Mouse (Mus musculus): ENCODE data around the gene Trim10.

Trim10 gene

DNA sequence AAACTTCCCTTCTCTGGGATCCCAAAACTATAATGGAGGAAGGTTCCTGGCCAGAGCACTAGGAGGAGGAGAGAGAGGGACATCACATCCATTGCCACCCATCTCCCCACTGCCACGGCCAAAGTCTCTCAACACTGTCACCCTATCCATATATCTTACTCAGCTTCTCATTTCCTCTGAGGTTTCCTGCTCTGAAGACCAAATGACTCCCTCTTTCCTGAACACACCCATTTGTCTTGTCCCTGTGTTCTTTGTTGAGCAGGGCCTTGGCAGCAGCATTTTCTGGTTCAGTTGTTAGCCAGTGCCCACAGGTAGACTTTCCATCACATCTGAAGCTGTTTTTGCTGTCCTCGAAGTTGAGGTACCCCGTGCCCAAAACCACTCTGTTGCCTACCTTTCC, 11.2 kb upstream of the Trim10 start:
- DNase-seq (ENCODE audit: low read depth, low spot score): no peak

DNA sequence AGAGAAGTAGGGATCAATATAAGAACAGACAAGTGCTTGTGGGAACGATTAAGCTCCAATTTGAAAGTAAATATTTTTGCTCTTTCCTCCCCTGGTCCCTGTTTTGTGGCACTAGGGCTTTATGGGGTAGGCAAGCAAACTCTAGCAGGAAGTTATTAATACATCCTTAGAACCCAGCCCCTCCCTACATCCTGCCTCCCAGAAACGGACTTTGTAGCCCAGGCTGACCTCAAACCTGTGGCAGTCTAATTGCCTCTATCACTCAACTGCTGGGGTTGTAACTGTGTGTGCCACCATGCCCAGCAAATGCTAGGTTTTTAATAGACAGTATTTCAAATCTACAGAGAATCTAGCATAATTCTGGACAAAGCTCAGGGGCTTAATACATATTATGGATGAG, 7.7 kb upstream of the Trim10 start:
- DNase-seq (ENCODE audit: low read depth, low spot score): no peak

DNA sequence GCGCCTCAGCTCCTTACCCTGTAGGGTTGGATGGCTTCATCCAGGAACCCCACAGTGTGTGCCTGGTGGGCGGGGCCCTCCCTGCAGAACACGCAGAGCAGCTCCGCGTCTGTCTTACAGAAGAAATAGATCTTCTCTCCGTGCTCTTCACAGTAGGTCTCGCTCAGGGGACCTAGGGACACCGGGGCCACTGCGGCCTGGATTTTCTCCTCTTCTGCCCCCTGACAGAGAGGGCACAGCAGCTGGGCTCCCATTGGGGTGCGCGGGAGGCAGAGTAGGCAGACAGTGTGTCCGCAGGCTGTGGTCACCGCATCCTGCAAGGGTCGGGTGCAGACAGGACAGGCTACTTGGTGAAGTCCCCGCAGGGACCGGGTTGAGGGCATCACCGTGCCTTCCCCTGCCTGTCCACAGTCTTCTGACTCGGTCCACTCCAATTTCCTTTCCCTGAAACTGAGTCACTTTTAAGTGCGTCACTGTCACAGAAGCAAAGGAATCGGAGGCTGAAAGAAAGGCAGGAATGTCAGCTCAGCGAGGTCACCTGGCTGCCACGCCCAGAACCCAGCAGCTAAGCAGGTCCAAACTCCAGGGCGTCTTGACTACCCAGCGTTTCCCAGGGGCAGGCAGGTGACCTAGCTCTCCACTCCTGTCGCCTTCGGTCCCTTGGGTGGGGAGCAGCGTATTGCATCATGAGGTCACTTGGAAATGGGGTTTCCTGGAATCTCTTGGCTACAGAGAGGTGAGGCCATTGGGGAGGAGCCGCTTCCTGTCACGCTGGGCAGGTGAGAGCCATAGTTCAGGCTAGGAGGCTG, 2.5 kb upstream of the Trim10 start, which contains the start of gene Trim15:
TSS of gene Trim15 (minus strand) at position 492 of the 809 bp plus-strand sequence.
- no peak for DNase-seq (ENCODE audit: low read depth, low spot score)

DNA sequence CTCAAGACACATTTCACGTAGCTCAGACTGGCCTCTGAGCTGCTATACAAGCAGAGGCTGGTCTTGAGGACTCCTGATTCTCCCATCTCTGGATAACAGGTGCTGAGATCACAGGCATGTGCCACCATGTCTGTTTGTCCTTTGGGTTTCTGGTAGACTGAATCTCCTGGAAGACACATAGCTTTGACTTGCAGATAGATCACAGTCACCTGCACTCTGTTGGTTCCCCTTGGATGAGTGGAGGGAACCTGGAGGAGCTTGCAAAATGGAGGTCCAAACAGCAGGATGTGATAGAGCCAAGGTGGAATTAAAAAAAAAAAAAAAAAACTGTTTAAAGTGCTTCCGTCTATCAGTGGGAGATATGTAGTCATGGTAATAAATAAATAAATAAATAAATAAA, 538 bp upstream of the Trim10 start:
- DNase-seq (ENCODE audit: low read depth, low spot score): no peak

DNA sequence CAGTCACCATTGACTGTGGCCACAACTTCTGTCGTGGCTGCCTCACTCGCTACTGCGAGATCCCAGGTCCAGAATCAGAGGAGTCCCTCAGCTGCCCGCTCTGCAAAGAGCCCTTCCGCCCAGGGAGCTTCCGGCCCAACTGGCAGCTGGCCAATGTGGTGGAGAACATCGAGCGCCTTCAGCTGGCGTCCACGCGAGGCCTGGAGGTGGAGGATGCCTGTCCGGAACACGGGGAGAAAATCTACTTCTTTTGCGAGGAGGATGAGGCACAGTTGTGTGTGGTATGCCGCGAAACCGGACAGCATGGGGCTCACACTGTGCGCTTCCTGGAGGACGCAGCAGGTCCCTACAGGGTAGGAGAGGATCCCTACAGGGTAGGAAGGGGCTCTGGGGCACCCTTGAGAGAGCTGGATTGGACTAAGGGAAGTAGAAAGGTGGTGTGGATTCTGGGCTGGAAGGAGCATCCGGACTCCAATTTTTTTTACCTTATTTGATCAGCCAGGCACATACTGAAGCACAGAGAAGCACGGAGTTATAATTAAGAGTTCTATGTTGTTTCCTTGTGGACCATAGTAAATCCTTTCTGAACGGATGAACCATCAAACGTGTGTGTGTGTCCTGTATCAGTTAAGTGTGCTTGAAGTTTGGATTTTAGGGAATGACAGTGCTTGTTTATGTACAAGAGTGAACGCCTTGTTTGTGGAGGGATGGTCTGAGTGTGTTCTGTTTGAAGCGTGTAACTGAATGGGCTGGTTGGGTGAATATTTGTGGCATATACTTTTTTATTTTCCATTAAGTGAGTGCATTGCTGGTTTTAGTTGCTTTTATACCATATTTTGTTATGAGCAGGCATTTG, 809 bp downstream of the Trim10 start:
- no peak for DNase-seq (ENCODE audit: low read depth, low spot score)

DNA sequence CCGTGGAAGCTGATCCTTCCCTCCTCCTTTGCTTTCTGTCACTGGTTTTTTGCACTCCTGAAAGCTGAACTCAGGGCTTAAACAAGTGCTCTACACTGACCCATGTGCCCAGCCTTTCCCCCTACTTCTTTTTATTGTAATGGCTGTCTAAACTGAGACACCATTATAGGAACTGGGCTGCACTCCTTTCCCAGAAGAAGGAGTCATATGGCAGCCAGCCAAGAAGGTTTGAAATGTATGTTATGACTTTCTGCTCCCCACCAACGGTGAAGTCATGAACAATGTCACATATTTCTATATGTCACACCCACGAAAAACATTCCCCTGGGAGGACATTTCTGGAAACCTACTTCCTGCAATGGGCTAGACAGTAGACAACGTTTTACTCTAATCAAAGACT, 5.3 kb downstream of the Trim10 start:
- DNase-seq (ENCODE audit: low read depth, low spot score): no peak

DNA sequence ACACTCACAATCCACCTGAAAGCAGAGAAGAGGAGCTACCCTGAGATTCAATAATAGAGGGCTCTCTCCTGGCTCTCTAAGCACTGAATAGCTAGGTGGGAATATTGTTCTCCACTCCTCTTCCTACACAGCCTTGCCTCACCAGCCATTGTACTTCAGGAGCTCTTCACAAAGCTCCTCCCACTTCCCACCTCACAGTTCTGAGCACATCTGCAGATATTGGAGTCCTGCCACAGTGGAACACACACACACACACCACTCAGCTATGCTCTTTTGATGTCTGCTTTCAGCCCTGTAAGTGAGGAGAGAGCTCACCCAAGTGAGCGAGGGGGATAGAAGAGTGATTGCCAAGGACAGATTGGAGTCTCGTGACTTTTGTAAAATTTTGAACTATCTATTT, 14.0 kb downstream of the Trim10 start:
- no peak for DNase-seq (ENCODE audit: low read depth, low spot score)

DNA sequence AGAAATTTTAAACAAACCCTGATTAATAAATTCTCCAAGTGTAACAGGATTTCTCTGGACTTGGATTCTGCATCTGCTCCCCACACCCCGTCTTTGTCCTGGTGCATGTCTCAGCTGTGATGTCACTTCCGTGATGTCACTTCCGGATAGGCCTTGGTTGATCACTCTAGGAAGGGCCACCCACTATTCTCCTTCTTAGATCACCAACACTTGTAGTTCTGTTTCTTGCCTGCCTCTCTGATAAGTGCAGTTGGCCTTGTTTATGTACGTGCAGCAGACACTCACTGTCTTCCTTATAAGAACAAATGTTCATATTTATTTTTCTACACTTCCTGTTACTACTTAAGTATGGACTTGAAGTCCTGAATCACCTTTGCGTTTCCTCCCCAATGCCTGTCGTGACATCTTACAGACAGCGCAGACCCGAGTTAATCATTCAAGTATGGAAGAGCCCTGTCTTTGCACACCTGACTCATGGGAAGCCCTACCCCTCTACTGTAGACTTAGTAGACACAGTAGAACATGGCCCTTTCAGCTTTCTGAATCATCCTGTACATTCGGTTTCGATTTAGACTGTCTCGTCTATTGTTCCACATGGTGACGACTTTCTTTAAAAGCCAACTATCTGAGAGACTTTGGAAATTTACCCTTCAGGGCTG, 15.9 kb downstream of the Trim10 start:
- DNase-seq (ENCODE audit: low read depth, low spot score): no peak

DNA sequence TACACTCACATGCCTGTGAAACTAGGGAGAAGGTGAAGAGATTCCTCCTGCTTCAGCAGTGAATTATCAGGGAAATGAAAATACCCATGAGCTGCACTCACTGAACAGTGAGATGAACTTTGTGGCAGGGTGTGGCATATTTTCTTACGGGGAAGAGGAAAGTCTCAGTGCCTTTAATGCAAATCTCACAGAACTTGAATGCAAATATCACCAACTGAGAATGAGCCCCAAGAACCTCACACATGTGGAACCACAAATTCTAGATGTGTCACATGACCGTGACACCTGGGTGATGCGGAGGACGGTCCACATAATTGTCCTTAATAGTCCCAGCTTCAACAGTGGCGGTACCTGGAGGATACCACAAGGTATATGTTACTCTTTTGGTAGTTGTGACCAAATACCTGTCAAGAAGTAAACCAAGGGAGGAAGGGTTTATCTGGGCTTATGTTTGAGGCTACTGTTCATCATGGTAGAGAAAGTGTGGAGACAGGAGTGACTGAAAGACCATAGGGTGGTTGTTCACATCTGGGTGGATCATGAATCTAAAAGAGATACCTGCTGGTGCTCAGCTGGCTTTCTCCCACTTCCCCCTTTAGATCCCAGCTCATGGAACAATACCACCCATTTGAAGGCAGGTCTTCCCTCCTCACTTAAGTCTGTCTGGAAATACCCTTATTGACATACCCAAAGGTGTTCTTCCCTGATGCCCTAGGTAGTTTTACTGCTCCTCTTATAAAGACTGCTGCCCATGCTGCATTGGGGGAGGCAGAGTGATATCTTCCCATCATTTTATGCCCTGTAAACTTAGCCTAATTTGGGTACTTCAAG, 20.9 kb downstream of the Trim10 start, which contains the start of gene Trim40:
TSS of gene Trim40 (minus strand) at position 51 of the 831 bp plus-strand sequence.
- DNase-seq (ENCODE audit: low read depth, low spot score): peak; percentile 68

DNA sequence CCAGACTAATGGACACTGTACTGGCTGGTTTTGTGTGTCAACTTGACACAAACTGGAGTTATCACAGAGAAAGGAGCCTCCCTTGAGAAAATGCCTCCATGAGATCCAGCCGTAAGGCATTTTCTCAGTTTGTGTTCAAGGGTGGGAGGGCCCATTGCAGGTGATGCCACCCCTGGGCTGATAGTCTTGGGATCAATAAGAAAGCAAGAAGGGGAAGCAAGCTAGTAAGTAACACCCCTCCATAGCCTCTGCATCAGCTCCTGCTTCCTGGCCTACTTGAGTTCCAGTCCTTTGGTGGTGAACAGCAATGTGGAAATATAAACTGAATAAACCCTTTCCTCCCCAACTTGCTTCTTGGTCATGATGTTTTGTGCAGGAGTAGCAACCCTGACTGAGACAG, 22.1 kb downstream of the Trim10 start:
- peak; percentile 74 for DNase-seq (ENCODE audit: low read depth, low spot score)

DNA sequence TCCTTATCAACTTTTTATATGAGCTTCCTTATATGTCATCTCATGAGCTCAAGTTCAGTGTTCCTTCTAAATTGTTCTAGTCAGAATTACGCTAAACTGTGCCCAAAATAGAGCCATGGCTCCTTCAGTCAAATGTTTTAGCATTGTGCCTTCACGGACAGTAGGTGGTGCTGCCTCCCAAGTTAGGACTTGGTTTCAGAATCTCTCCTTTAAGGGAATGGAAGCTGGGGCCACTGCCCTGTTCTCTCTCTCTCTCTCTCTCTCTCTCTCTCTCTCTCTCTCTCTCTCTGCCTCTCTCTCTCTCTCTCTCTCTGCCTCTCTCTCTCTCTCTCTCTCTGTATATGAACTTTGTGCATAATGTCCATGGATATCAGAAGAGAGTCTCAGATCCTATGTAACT, 23.0 kb downstream of the Trim10 start:
- peak; percentile 79 for DNase-seq (ENCODE audit: low read depth, low spot score)

DNA sequence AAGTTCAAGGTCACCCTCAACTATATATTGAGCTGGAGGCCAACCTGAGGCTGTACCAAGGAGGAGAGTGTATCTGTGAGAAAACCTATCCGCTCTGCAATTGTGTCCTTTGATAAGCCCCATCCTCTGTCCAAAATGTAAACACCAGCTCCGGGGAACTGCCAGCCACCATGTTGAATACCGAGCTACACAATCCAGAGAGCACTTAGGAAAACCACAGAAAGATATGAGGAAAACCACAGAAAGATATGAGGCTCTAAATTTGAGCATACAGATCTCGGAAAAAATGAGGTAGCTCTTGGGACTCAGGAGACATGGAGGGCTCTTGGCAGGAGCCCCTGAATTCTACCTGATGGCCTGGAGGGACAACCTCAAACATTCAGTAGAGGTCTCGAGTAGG, 24.0 kb downstream of the Trim10 start:
- DNase-seq (ENCODE audit: low read depth, low spot score): no peak

DNA sequence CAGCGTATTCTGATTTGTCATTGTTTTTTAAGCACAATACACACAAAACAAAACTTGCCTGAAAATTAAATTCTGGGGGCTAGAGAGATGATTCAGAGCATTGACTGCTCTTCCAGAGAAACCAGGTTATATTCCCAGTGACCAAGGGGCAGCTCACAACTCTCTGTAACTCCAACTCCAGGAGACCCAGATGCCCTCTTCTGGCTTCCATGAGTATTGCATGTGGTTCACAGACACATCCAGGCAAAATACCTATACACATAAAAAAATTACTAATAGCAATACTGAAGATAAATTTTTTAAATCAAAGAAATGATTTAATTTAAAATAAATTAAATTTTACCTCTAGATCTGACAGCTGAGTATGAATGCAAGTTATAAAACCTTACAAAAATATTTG, 27.2 kb downstream of the Trim10 start:
- peak; percentile 20 for DNase-seq (ENCODE audit: low read depth, low spot score)

DNA sequence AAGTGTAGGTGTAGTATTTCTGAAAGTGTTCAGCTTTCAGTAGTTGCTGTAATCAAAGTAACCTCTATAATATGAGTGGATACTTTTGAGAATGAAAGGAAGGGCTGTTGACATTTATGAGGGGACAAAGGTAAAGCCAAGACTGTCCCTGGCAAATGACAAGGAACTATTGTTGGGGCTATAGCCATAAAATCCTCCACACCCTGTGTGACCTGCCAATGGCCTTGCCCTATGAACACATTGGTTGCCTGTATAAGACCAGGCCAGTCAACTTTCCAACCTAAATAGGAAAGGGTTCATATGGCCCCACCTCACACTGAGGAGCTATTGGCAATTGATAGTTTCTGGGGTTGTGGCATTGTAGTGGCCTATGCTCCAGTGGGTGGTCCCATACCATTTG, 27.7 kb downstream of the Trim10 start:
- DNase-seq (ENCODE audit: low read depth, low spot score): no peak

DNA sequence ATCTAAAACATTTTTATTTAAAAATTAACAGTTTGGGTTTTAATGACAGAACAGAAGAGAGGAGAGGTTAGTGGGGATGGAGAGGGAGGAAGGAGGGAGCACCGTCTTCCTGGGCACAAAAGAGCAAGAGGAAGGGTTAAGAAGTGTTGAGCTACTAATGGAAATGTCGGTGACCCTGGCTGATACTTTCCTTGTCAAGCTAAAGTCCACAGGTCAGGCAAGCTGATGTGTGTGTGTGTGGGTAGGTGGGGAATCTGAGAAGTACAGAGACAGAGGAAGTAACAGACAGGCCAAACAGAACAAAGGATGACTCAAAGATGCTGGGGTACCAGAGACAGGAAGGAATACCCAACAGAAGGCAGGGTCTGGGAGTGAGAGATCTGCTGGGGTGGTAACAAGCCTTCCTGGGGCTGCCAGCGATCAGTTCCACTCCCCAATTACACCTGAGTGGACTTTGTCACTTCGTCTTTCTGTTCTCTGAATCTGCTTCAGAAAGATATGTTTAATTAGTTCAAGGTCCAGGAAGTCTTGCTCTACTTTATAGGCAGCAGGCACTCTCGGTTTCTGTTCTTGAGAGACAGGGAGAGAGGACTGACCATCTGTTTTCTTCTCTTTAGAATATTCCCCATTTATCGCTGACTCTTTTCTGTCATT, 28.3 kb downstream of the Trim10 start, which contains the start of gene Trim31:
TSS of gene Trim31 (plus strand) at position 567 of the 654 bp plus-strand sequence.
- no peak for DNase-seq (ENCODE audit: low read depth, low spot score)

DNA sequence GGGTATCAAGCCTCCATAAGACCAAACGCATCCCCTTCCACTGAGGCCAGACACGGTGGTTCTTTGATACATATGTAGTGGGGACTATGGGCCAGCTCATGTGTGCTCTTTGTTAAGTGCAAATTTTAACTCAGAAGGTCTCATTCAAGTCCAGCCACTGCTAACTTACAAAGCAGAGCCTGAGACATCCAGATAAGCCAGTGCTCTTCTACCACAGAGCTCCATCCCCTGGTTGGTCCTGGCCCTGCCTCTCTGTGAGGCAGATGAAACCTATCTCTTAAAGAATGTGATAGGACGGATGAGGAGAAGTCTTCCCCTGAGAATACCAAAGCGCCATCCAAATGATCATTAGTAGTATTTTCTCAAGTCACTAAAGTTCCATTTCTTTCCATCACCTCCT, 30.0 kb downstream of the Trim10 start:
- DNase-seq (ENCODE audit: low read depth, low spot score): no peak

DNA sequence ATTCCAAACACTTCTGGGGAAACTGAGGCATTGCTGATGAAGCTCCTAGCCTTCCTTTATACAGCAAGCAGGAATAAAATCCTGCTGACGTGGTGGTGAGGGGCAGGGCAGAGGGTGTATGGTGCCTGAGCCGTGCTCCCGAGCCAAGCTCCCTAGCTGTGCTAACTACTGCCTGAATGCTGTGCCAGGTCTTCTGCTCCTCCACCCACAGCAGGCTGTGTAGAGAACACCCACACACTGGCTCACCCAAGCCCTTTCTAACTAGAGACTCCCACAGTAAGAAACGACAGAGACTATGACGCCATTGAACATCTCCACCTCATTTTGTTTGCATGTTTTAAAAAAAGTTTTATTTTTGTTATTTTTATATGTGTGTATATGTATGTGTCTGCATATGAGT, 30.6 kb downstream of the Trim10 start:
- no peak for DNase-seq (ENCODE audit: low read depth, low spot score)

DNA sequence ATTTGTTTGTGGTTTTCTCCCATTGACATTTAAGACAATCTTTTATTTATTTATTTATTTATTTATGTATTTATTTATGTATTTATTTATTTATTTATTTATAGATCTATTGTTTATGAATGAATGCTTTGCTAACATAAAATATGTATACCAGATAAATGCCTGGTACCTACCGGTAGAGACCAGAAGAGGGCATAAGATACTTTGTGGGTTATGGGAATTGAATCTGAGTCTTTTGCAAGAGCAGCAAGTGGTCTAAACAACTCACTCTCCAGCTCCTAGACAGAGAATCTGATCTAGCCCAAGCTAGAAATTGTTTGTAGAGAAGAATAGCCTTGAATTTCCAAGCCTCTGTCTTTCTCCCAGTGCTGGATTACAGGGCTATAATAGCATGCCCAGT, 31.3 kb downstream of the Trim10 start:
- peak; percentile 30 for DNase-seq (ENCODE audit: low read depth, low spot score)

DNA sequence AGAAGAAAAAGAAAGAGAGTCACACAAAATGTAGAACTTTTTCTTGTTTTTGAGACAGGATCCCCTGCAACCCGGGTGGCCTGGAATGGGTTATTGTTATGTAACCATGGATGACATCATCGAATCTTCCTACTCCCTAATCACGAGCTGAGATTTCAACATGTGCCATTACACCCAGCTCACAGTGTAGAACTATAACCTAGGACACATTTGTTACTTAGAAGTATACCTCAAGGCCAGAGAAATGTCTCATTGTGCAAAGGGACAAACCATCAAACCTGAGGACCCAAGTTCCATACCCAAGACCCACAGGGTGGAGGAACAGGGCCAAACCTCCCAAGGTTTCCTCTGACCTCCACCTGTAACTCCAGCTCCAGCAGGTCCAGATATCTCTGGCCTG, 34.3 kb downstream of the Trim10 start:
- DNase-seq (ENCODE audit: low read depth, low spot score): no peak

DNA sequence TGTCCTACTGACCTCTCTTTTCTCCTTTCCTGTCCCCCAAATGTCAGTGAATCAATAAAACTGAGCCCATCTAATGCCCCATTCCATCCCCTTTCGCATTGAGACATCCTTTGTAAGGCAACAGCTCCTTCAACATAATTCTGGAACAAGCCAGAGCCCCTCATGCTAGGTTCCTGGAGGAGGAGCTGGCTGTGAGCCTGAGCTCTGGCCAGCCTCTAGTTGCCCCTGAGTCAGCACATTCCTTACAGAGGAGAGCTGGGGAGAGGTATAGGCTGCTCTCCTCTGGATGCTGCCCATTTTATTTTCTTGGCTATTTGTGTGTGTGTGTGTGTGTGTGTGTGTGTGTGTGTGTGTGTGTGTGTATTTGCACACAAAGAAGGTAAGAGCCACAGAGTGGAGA, 38.9 kb downstream of the Trim10 start:
- no peak for DNase-seq (ENCODE audit: low read depth, low spot score)

DNA sequence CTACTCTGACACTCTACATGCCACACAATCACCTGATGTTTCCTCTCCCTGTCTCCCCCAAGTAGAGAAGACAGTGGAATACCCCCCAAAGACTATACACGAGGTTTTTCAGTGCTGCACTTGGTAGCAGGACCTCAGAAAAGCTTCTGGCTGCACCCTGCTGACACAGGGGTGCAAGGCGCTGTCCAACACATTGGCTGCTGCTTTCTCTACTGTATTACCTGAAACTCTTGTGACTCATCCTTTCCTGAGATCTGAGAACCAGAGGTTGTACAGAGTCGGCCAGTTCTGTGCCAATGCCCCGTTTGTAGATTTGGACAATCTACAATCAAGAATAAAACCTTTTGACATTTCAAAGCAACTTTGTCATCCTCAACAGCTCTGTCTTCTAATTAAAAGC, 40.4 kb downstream of the Trim10 start:
- DNase-seq (ENCODE audit: low read depth, low spot score): no peak

Data from A20 (cell line).